Mouse (Mus musculus): Measurements from ENCODE around the gene Maml3.

The Maml3 gene

DNA sequence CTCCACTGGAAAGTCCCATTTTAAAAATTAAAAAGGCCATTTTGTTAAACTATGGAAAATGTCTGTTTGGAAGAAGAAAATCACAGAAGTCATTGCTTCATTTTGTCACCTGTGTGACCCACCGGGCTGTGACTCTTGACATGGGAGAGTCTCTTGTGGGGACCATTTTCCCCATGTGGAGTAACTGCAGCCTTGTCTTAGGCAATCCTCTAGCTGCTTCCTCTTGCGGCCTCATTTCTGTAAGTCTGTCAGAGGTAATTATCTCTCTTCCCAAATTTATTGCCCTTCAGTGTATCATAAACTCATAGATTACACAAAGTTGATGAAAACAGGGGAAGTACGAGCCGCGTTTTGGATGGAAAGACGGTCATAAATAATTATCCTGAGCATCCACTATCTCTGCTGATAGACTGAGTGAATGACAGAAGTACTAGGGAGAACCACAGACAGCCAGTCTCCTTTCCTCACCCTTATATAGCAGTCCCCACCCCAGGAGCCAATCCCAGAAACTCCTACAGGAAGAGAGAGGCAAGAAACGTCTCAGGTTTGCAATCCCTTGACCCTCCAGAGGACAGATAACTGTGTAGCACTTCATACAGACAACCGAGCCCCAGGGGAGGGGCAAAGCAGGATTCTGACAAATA lies 14.5 kb downstream of the Maml3 start:
- DNase-seq (ENCODE audit: low read depth) = peak; percentile 42

- peak; percentile 94 for DNase-seq (ENCODE audit: low read depth)
Measured at GRCm38 (mm10) chr3:52088458-52089341, 16.2 kb downstream of the Maml3 start.

GRCm38 (mm10) chr3:52087636-52088280 lies 17.1 kb downstream of the Maml3 start:
- DNase-seq (ENCODE audit: low read depth) = peak; percentile 34

- DNase-seq (ENCODE audit: low read depth) = no peak
Measured at GRCm38 (mm10) chr3:52078763-52079162, 26.1 kb downstream of the Maml3 start.

DNA sequence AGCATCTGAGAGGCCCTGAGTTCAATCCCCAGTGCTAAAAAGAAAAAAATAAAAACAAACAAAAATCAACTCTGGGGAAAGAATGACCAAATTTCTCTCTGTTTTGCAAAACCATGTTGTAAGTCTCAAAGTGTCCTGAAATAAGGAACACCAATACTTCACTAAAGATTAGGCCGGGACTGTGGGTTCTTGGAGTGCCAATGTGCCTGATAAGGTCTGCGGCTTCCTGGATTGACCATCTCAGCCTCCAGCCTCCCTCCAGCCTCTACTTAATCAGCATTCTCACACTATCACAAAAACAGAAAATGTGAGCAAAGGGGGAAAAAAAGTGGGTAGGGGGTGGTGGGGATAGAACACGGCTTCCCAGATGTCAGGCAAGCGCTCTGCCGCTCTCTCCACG lies 30.9 kb downstream of the Maml3 start:
- no peak for DNase-seq (ENCODE audit: low read depth)

GRCm38 (mm10) chr3:52071996-52072395 lies 32.9 kb downstream of the Maml3 start:
- no peak for DNase-seq (ENCODE audit: low read depth)

DNA sequence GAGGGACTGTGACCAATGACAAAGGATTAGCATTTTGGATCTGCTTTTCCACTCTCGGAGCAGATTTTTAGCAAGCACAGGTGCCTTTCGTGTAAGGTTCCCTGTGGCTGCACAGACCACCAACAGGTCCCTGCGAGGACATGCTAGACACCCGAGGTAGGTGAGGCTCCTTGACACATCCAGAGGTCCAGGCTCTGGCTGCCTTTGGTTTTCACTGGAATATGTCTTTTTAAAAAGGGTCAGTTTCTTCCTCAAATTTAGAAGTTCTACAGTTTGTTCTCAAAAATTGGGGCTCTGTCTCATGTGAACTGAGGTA lies 34.8 kb downstream of the Maml3 start:
- DNase-seq (ENCODE audit: low read depth) = no peak

DNA sequence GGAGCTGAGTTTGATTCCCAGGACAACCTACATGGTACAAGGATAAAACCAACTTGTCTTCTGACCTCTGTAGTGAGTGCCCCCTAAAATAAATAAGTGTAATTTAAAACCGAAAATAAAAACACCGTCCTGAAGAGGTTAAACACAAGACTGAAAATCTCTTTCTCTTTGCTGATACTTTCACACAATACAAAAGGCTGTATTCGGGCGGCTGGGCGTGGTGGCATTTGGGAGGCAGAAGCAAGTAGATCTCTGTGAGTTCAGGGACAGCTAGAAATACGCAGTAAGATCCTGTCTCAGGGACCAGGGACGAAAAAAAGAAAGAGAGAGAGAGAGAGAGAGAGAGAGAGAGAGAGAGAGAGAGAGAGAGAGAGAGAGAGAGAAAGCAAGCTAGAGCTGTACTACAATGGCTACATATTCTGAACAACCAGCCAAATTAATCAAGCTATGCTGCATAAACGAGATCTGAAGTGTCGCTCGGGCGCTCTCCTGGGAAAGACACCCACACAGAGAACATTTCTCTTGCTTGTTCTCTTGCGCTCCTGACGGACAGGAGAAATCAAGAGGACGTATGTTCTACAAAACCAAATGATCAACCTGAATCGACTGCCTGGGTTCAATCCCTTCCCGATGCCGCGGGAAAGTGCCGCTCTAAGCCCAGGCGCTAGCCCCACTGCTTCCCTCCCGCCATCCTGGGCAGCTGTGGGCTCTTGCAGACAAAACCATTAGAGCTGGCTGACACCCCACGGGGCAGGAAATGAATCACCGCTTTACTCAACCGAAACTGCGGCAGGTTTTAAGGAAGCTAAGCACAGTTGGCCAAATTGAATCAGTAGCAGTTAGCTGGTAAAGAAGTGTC lies 35.3 kb downstream of the Maml3 start:
- DNase-seq (ENCODE audit: low read depth) = peak; percentile 87

- DNase-seq (ENCODE audit: low read depth) = peak; percentile 33
Measured at GRCm38 (mm10) chr3:52068885-52069284, 36.0 kb downstream of the Maml3 start.

DNA sequence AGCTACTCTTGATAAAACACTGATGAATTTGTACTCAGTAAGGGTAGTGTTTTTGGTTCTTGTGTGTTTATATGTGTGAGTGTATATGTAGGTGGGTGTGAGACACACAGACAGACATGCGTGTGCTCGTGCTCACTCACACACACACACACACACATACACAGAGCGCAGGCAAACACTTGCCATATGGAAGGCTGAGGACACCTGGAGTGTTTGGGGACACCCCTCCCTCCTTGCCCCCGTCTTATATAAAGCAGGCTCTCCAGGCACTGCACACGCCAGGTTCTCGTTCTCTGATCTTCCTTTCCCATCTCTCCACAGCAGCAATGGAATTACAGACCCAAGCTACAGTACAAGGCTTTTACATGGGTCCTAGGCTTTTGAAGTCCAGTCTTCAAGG lies 37.7 kb downstream of the Maml3 start:
- DNase-seq (ENCODE audit: low read depth) = no peak

GRCm38 (mm10) chr3:52066142-52066541 lies 38.7 kb downstream of the Maml3 start:
- DNase-seq (ENCODE audit: low read depth) = no peak

GRCm38 (mm10) chr3:52063261-52063655 lies 41.6 kb downstream of the Maml3 start:
- no peak for DNase-seq (ENCODE audit: low read depth)

DNA sequence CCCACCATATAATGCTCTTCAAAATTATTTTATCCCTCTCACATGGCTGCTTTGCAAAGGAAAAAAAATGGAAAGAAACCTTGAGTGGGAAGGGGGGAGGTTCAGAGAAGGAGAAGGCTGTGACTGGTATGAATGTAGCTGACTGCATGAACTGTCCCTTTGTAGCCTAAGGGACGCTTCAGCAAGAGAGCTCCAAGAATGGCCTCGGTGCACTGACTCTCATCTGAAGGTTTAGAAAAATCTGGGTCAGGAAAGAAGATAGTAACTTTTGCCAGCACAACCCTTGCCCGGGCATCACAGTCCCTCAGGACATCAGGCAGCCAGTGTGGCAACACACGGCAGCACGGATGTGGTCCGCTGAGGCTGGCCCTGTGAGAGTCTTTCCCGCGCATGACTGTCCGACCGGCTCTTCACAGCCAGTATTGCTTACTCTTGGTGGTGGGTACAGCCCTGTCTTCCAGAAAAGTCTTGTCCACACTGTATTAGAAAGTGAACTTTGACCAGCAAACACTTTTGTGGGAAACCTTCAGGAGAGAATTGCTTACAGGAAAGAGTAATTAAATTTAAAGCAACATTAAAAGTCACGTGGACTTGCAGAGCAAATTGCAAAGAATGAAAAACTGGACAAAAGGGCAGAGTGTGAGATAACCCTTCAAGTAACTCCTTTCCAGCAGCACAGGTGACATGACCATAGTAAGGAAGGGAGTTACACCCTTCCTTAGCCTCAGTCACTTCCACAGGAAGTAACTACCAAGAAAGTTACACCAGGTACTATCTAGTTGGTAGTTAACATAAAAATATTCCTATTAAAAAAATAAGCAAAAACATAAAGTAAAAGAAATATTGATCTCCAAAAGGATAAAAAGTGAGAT lies 42.3 kb downstream of the Maml3 start:
- DNase-seq (ENCODE audit: low read depth) = no peak

DNA sequence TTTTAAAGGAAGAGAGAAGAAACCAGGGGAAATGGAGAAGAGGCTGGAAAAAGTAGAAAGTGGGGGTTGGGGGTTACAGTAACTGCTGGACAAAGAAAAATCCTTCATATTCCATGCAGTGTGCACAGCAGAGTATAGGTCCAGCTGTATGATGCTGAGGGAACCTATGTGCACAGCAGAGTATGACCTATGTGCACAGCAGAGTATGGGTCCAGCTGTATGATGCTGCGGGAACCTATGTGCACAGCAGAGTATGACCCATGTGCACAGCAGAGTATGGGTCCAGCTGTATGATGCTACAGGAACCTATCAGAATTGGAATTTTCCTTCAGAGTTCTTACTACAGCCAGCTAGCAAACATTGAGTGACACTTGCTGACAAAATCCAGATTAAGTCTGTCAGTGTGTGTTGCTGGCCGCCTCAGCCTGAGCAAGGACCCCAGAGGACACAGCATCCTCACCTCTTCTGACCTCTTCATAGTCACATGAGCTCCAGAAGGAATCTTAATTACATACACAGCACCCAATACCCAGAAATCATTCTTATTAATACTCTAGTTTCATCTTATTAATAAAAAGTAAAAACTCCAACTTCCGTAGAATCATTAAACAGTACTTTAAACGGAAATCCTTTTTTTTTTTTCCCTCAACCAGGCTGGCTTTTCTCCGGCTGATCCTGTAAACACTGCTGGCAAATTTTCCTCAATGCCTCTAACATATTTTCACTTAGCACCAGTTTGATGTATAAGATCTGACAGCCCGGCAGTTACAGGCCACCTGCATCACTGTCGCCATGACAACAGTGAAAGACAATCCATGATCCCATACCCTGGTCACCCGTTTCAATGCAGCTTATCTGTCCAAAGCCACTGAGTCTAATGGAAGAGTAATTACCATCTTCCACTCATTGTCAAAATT lies 43.1 kb downstream of the Maml3 start:
- DNase-seq (ENCODE audit: low read depth) = peak; percentile 15

- peak; percentile 83 for DNase-seq (ENCODE audit: low read depth)
Measured at GRCm38 (mm10) chr3:52060886-52061285, 44.0 kb downstream of the Maml3 start.

DNA sequence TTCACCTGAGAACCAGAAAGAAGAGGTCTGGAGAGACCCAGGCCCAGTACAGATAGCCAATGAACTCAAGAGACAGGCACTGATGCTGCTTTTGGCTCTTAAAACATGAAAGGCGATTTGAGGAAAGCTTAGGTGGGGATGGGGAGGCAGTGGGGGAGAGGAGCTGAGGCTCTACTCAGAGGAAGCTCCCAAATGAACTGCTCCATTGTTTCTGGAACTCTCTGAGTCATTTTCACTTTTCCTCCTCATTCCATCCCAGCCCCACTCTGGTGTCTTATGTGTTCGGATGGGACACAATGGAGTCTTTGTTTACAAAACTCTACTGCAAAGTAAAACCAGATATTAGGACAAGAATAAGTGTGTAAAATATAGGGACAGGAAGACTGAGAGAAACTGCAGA lies 53.1 kb downstream of the Maml3 start:
- peak; percentile 69 for DNase-seq (ENCODE audit: low read depth)

DNA sequence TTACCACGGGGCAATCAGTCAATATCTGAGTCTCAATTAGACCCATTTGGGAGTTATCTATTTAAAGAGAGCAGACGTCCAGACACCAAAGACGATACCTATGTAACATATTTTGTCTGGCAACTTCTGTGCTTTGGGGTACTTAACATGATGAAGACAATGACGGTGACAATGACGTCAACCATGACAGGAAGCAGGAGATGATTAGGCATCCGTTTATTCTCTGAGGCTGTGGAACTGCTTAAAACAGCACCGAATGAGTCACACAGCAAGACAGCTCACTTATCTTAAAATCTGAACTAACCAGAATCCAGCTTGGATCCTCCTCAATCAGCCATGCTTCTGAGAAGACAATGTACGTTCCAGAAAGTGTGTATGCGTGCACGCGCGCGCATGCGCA lies 56.8 kb downstream of the Maml3 start:
- DNase-seq (ENCODE audit: low read depth) = peak; percentile 27

- peak; percentile 13 for DNase-seq (ENCODE audit: low read depth)
Measured at GRCm38 (mm10) chr3:52047537-52047936, 57.3 kb downstream of the Maml3 start.

- DNase-seq (ENCODE audit: low read depth) = peak; percentile 94
Measured at GRCm38 (mm10) chr3:52046895-52047372, 57.9 kb downstream of the Maml3 start.

Data from NIH3T3 (cell line).